Mouse (Mus musculus) liver, embryonic 14.5 days (tissue): Measurements from ENCODE around the gene Igfbp7. TPM values are rescaled to one million over a fixed set of nuclear protein-coding genes. Genes with fewer than 3 reads are reported as not detected.
A peak's percentile ranks its signal among the peaks of the same experiment; 100 is the strongest.

Experiments used
- ATAC-seq: fragments of 200-750 bp; cut with Nextera tagmentation; 2 replicates; pipeline ENCODE4 v1.8.0; 2017; ENCODE audit warnings: moderate number of reproducible peaks, mild to moderate bottlenecking, moderate library complexity; ENCODE audit not compliant: insufficient read depth
- DNase-seq, 3 experiments: peaks; one replicate each; pipeline ENCODE4 v3.0.0-alpha.2; 2012 to 2013; ENCODE audit warnings: low read depth in 3 of 3, low spot score in 3 of 3
- H3K27ac ChIP-seq: fragments of 300-500 bp; sonication (generic); 2 replicates; pipeline ENCODE4 v1.5.1; 2014; ENCODE audit warnings: moderate library complexity, mild to moderate bottlenecking, control low read depth, inconsistent platforms
- H3K27me3 ChIP-seq: fragments of 300-500 bp; sonication (generic); 2 replicates; pipeline ENCODE4 v1.6.1; 2014; ENCODE audit warnings: mild to moderate bottlenecking, low read length, moderate library complexity; ENCODE audit not compliant: control insufficient read depth, insufficient read depth
- H3K36me3 ChIP-seq: fragments of 300-500 bp; sonication (generic); replicated peaks from 2 replicates; pipeline ENCODE4 v1.6.1; 2014; ENCODE audit warnings: low read depth; ENCODE audit not compliant: control insufficient read depth, insufficient read depth
- H3K4me1 ChIP-seq, 2 experiments: fragments of 200-500 bp in 1 of 2; fragments of 300-500 bp in 1 of 2; sonication (generic) in 1 of 2; replicated peaks; 2 replicates each; pipeline ENCODE4 v1.6.1; 2012 to 2014; ENCODE audit warnings: antibody characterized with exemption in 1 of 2, inconsistent platforms in 1 of 2, low read length in 1 of 2; ENCODE audit not compliant: control insufficient read depth in 2 of 2, insufficient read depth in 2 of 2
- H3K4me2 ChIP-seq: fragments of 300-500 bp; sonication (generic); 2 replicates; pipeline ENCODE4 v1.6.1; 2014; ENCODE audit warnings: low read depth, mild to moderate bottlenecking, control low read depth, moderate library complexity
- H3K4me3 ChIP-seq, 2 experiments: fragments of 200-500 bp in 1 of 2; fragments of 300-500 bp in 1 of 2; sonication (generic) in 1 of 2; 2 replicates each; pipeline ENCODE4 v1.5.1; 2012 to 2014; ENCODE audit warnings: low read depth in 2 of 2, low read length in 2 of 2, mild to moderate bottlenecking in 2 of 2, control low read depth in 1 of 2, inconsistent platforms in 1 of 2, moderate library complexity in 1 of 2; ENCODE audit not compliant: insufficient read depth in 1 of 2
- H3K9ac ChIP-seq: fragments of 300-500 bp; sonication (generic); replicated peaks from 2 replicates; pipeline ENCODE4 v1.6.1; 2014; ENCODE audit warnings: mild to moderate bottlenecking, control low read depth, moderate library complexity
- H3K9me3 ChIP-seq: fragments of 300-500 bp; sonication (generic); 2 replicates; pipeline ENCODE4 v1.6.1; 2016; ENCODE audit warnings: low read length, mixed read lengths; ENCODE audit not compliant: control insufficient read depth
- CTCF ChIP-seq: IDR thresholded peaks from 2 replicates; pipeline ENCODE4 v1.5.1; 2016; ENCODE audit warnings: antibody characterized with exemption, low read depth, control low read depth
- EP300 ChIP-seq: IDR thresholded peaks from 2 replicates; pipeline ENCODE4 v1.6.1; 2016; ENCODE audit warnings: antibody characterized with exemption, low read depth
- WGBS: fragments of 180-500 bp; shearing (Covaris S2); extraction: QIAGEN DNeasy Blood & Tissue Kit; methylation state at CpG from one replicate; pipeline ENCODE4 v1.1.7; 2014; ENCODE audit not compliant: insufficient replicate concordance; 5-methylcytosine and 5-hydroxymethylcytosine counted together
- polyA plus RNA-seq, 2 experiments: library from polyadenylated mRNA; depleted of rRNA in 1 of 2; stranded (reverse) in 1 of 2; unstranded in 1 of 2; fragments of >200 nt; fragmentation: Nextera tagmentation in 1 of 2; extraction: Ambion mirVana in 1 of 2; gene quantifications; 2 replicates each; pipeline versions ENCODE4 v1.2.1 to v1.2.3; 2012 to 2014

Igfbp7 gene
- polyA plus RNA-seq, 2 experiments, result 14.5 to 16.7 TPM

DNA sequence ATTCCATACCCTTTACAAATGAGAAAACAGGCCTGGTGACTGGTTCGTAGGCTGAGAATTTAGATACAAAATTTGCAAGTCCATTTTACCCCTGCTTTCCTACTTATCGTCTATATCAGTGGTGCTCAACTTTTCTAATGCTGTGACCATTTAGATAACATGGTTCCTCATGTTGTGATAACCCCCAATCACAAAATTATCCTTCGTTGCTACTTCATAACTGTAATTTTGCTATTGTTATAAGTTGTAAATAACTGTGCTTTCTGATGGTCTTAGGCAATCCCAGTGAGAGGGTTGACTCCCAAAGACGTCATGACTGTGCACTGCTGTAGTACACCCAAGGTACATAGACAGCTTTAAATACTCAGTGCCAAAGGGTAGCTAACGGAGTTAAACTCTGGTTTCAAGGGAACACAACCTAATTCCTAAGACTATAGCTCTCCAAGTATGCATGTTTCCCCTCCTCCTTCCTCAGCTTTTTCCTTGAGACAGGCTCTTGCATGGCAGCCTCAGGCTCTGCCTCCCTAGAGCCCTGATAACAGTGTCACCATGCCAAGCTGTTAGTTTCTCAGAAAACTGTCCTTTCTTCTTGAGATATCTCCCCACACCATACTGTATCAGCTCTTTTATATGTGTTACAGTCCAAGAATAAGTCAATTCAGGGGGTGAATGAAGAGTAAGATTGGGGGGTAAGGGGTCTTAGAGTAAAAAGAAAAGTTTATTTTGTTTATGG is 99.9 kb downstream of the Igfbp7 start:
- WGBS, result 25% methylated on average over 5 of the region's 5 CpGs
- H3K27ac ChIP-seq, result no peak overlapping the region
- H3K9me3 ChIP-seq, result no peaks in the 10 kb centered on the region
- peaks cover 21% of the 10 kb centered on the region for H3K36me3 ChIP-seq
- peak overlapping the region; percentile 96 to 99 for H3K4me3 ChIP-seq
- H3K27me3 ChIP-seq, result no peaks in the 10 kb centered on the region
- TF ChIP-seq EP300 (no peak), CTCF (no peak)
- DNase-seq, result peak in 1 of 3 experiments; percentile 44
- peak overlapping the region; percentile 99 for H3K4me2 ChIP-seq
- peaks cover 11 to 17% of the 10 kb centered on the region in 2 experiments for H3K4me1 ChIP-seq
- ATAC-seq, result no peak
- peak overlapping the region; percentile 77 for H3K9ac ChIP-seq

DNA sequence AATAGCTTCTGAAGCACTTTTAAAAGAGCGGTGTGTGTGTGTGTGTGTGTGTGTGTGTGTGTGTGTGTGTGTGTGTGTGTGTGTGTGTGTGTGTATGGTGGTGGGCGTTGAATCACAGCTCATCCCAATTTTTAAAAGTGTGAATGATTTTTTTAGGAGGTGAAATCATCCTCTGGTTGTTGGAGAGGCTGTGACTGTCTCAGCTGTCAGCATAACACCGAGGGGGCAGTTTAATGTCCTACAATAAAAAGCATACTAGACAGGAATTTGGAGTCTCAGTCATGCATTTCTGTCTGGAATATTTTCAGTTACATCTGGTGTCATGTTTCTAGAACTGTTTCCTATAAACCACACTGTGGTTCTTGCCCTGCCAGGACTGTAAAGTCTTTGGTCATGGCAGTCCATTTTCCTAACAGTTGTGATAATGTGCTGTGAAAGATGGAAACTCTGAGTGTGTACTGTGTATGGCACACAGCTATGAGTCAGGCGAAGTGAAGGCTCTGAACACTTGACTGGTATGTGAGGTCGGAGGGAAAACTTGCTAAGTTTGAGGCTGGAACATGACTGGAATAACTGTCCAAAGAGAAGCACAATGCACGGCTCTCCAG is 106.4 kb downstream of the Igfbp7 start:
- no peak overlapping the region for H3K4me2 ChIP-seq
- peaks cover 25% of the 10 kb centered on the region for H3K36me3 ChIP-seq
- TF ChIP-seq EP300 (no peak), CTCF (no peak)
- no peaks in the 10 kb centered on the region for H3K4me1 ChIP-seq
- ATAC-seq, result no peak
- no peak overlapping the region for H3K9ac ChIP-seq
- H3K9me3 ChIP-seq, result no peaks in the 10 kb centered on the region
- H3K4me3 ChIP-seq, result no peak overlapping the region
- WGBS, result 81% methylated on average over 6 of the region's 6 CpGs
- DNase-seq, result no peak
- H3K27ac ChIP-seq, result no peak overlapping the region
- no peaks in the 10 kb centered on the region for H3K27me3 ChIP-seq

DNA sequence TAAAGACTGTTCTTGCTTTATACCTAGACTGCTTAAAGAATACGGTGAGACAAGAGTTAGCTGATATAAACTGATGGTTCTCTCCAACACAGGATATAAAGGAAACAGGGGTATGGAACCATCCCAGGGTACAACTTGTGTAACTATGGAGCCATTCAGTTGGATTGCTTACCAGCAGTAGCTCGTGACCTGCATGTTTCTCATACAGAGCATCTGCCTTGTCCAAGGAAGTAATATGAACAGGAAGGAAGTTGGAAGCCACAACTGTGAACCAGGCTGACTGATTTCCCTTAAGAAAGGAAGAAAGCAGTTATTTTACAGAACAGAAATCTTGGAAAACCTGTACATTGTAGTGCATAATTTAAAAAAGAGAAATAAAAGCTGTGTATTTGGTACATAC is 108.4 kb downstream of the Igfbp7 start:
- H3K4me2 ChIP-seq, result no peak overlapping the region
- H3K9ac ChIP-seq, result no peak overlapping the region
- 68% methylated on average over 2 of the region's 2 CpGs for WGBS
- no peaks in the 10 kb centered on the region for H3K4me1 ChIP-seq
- no peak overlapping the region for H3K27ac ChIP-seq
- no peaks in the 10 kb centered on the region for H3K9me3 ChIP-seq
- no peak for DNase-seq
- no peak for ATAC-seq
- no peak for TF ChIP-seq CTCF
- no peak for TF ChIP-seq EP300
- no peaks in the 10 kb centered on the region for H3K27me3 ChIP-seq
- peaks cover 18% of the 10 kb centered on the region for H3K36me3 ChIP-seq
- no peak overlapping the region for H3K4me3 ChIP-seq

Other genes with a start within 250 kb of the Igfbp7 start
- gene Spink2, start 196.6 kb downstream of the Igfbp7 start, polyA plus RNA-seq (2012; rRNA removed), result 0.07 TPM in 1 of 2 replicates, not detected in the other
- gene Spink2, start 196.6 kb downstream of the Igfbp7 start, polyA plus RNA-seq (2014; fragmentation: Nextera tagmentation; extraction: Ambion mirVana), result not detected in 2 replicates
- gene Rest, start 142.6 kb downstream of the Igfbp7 start, polyA plus RNA-seq (2012; rRNA removed), result 2.6 and 3.5 TPM in 2 replicates
- 6.6 and 6.8 TPM in 2 replicates for gene Rest, start 142.6 kb downstream of the Igfbp7 start, polyA plus RNA-seq (2014; fragmentation: Nextera tagmentation; extraction: Ambion mirVana)
- 9.3 and 11.4 TPM in 2 replicates for gene Noa1, start 98.0 kb downstream of the Igfbp7 start, polyA plus RNA-seq (2012; rRNA removed)
- 14.0 and 16.1 TPM in 2 replicates for gene Noa1, start 98.0 kb downstream of the Igfbp7 start, polyA plus RNA-seq (2014; fragmentation: Nextera tagmentation; extraction: Ambion mirVana)
- gene Polr2b, start 97.9 kb downstream of the Igfbp7 start, polyA plus RNA-seq (2012; rRNA removed), result 15.0 and 25.7 TPM in 2 replicates
- gene Polr2b, start 97.9 kb downstream of the Igfbp7 start, polyA plus RNA-seq (2014; fragmentation: Nextera tagmentation; extraction: Ambion mirVana), result 33.6 and 34.8 TPM in 2 replicates